Mouse (Mus musculus): ENCODE measurements at regions not wholly inside any gene's neighbourhood (a gene's known extent, or its start where the extent isn't known, plus 50 kb on each side); places are given as distances from the start of the nearest gene placed in this dataset.

DNA sequence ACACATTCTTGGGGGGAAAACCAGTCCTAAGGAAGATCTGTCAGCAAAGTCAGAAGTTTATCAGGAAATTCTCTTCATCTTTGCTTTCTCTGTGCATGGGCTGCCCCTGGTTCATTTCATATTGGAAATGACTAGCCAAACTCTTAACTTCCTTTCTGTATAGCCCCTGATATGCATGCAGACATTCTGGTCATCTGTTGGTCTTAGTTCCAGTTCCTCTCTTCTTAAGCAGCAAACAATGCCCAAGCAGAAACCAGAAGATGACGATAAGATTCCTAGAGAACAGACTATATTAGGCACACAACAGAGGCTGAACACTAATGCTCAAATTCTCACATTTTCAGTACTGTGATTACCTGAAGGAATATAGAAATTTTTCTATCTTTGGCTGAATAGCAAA lies 176.0 kb downstream of the Arl4a start:
- Histone ChIP-seq H3K4me3 (ENCODE audit: insufficient read depth in 1 of 2, low read depth in 2 of 2, low read length in 2 of 2) (no peak overlapping the region), H3K27me3 (ENCODE audit: control insufficient read depth, insufficient read depth, low read length) (no peaks in the 10 kb centered on the region), H3K9me3 (ENCODE audit: control insufficient read depth, low read length) (no peaks in the 10 kb centered on the region), H3K36me3 (replicated peaks; ENCODE audit: control insufficient read depth, insufficient read depth, low read depth) (no peaks in the 10 kb centered on the region), H3K27ac (no peak overlapping the region), H3K4me1 (replicated peaks; ENCODE audit: control insufficient read depth in 2 of 2, insufficient read depth in 2 of 2, low read length in 1 of 2) (no peaks in the 10 kb centered on the region), H3K4me2 (ENCODE audit: low read depth) (no peak overlapping the region), H3K9ac (replicated peaks) (no peak overlapping the region)
- whole genome bisulfite sequencing (ENCODE audit: insufficient replicate concordance): 38% methylated on average over 1 of the region's 1 CpGs
- no peak for ATAC-seq (ENCODE audit: insufficient read depth)
- TF ChIP-seq CTCF (IDR thresholded peaks at IDR 0.05; ENCODE audit: low read depth) (no peak), EP300 (IDR thresholded peaks at IDR 0.05; ENCODE audit: low read depth) (no peak)
- no peak for DNase-seq (ENCODE audit: low read depth in 3 of 3, low spot score in 3 of 3)

DNA sequence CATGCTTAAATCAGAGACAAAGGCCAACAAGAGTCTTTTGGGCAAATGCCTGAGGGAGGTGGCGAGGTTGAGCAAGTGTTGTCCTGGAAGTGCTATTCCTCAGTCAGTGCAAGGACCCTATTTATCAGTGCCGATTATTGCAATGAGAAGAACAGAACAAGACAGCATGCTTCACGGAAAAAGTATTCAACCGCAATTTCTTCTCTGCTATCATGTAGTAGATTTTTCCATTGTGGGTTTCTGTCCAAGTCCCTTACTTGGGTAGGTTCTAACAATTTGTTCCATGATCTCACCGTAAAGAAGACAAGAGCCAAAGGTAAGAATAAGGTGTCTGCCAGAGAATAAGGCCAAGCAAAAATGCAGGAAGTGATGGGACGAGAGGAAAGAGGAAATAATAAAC lies 186.2 kb downstream of the Arl4a start:
- no peaks in the 10 kb centered on the region for H3K36me3 ChIP-seq (replicated peaks; ENCODE audit: control insufficient read depth, insufficient read depth, low read depth)
- H3K4me2 ChIP-seq (ENCODE audit: low read depth): no peak overlapping the region
- ATAC-seq (ENCODE audit: insufficient read depth) (no peak), DNase-seq (ENCODE audit: low read depth in 3 of 3, low spot score in 3 of 3) (no peak)
- no peaks in the 10 kb centered on the region for H3K9me3 ChIP-seq (ENCODE audit: control insufficient read depth, low read length)
- 50% methylated on average over 6 of the region's 6 CpGs for WGBS (ENCODE audit: insufficient replicate concordance)
- no peaks in the 10 kb centered on the region for H3K27me3 ChIP-seq (ENCODE audit: control insufficient read depth, insufficient read depth, low read length)
- no peak overlapping the region for H3K4me3 ChIP-seq (ENCODE audit: insufficient read depth in 1 of 2, low read depth in 2 of 2, low read length in 2 of 2)
- H3K27ac ChIP-seq: no peak overlapping the region
- TF ChIP-seq EP300 (IDR thresholded peaks at IDR 0.05; ENCODE audit: low read depth) (no peak), CTCF (IDR thresholded peaks at IDR 0.05; ENCODE audit: low read depth) (no peak)
- no peaks in the 10 kb centered on the region for H3K4me1 ChIP-seq (replicated peaks; ENCODE audit: control insufficient read depth in 2 of 2, insufficient read depth in 2 of 2, low read length in 1 of 2)
- H3K9ac ChIP-seq (replicated peaks): no peak overlapping the region

DNA sequence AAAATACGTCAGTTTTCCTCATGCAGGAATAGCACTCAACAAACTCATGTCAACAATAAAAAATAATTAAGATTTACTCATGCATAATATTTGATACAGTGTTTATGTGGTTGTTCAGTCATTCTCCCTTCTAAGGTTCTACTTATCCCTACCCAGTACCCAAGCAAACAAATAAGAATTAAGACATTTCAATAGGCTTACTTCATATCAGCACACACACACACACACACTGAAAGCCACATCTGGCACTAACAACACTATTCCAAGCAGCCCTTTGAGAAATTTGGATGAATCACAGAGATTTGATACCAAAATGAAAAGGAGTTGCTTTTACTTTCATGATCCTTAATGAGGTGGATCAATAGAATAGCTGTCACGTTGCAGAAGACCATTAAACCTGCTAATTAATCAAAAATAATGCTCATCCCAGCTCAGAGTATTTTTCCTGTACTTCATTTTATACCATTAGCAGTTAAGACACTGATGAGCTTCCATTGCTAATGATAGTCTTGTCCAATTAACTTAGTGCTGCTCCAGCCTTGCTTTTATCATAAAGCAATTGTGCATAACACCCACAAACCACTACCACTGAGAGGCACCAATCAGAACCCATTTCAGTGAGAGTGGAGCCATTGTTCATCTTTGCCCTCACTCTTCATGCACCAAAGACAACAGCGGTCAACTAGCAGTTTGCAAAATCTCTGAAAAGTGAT lies 188.3 kb downstream of the Arl4a start:
- Histone ChIP-seq H3K4me3 (ENCODE audit: insufficient read depth in 1 of 2, low read depth in 2 of 2, low read length in 2 of 2) (no peak overlapping the region), H3K27me3 (ENCODE audit: control insufficient read depth, insufficient read depth, low read length) (no peaks in the 10 kb centered on the region), H3K36me3 (replicated peaks; ENCODE audit: control insufficient read depth, insufficient read depth, low read depth) (no peaks in the 10 kb centered on the region), H3K27ac (no peak overlapping the region), H3K9ac (replicated peaks) (no peak overlapping the region), H3K9me3 (ENCODE audit: control insufficient read depth, low read length) (no peaks in the 10 kb centered on the region), H3K4me1 (replicated peaks; ENCODE audit: control insufficient read depth in 2 of 2, insufficient read depth in 2 of 2, low read length in 1 of 2) (no peaks in the 10 kb centered on the region), H3K4me2 (ENCODE audit: low read depth) (no peak overlapping the region)
- WGBS (ENCODE audit: insufficient replicate concordance): 55% methylated on average over 3 of the region's 3 CpGs
- ATAC-seq (ENCODE audit: insufficient read depth) (no peak), DNase-seq (ENCODE audit: low read depth in 3 of 3, low spot score in 3 of 3) (no peak)
- TF ChIP-seq EP300 (IDR thresholded peaks at IDR 0.05; ENCODE audit: low read depth) (no peak), CTCF (IDR thresholded peaks at IDR 0.05; ENCODE audit: low read depth) (no peak)

DNA sequence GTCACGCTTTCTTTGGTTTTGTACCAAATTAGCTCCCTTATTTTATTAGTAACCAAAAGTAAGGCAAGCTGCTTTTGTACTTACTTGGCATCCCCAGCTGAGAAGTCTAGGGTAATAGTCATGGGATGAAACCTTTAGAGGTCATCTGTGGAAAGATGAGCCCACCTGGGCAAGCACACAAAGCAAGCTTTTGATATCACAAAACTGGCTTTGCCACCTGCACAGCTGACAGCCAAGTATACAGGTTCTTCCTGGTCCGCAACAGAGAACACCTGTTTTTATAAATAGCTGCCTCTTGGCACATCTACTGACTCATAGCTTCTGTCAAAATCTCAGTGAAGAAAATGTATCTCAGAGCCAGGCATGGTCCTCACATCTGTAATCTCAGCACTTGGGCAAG lies 197.2 kb downstream of the Arl4a start:
- Histone ChIP-seq H3K27me3 (ENCODE audit: control insufficient read depth, insufficient read depth, low read length) (no peaks in the 10 kb centered on the region), H3K9me3 (ENCODE audit: control insufficient read depth, low read length) (no peaks in the 10 kb centered on the region), H3K4me2 (ENCODE audit: low read depth) (no peak overlapping the region), H3K9ac (replicated peaks) (no peak overlapping the region), H3K36me3 (replicated peaks; ENCODE audit: control insufficient read depth, insufficient read depth, low read depth) (no peaks in the 10 kb centered on the region), H3K4me3 (ENCODE audit: insufficient read depth in 1 of 2, low read depth in 2 of 2, low read length in 2 of 2) (no peak overlapping the region), H3K4me1 (replicated peaks; ENCODE audit: control insufficient read depth in 2 of 2, insufficient read depth in 2 of 2, low read length in 1 of 2) (no peaks in the 10 kb centered on the region), H3K27ac (no peak overlapping the region)
- TF ChIP-seq CTCF (IDR thresholded peaks at IDR 0.05; ENCODE audit: low read depth) (no peak), EP300 (IDR thresholded peaks at IDR 0.05; ENCODE audit: low read depth) (no peak)
- DNase-seq (ENCODE audit: low read depth in 3 of 3, low spot score in 3 of 3) (no peak), ATAC-seq (ENCODE audit: insufficient read depth) (no peak)
- 66% methylated on average over 2 of the region's 2 CpGs for WGBS (ENCODE audit: insufficient replicate concordance)

DNA sequence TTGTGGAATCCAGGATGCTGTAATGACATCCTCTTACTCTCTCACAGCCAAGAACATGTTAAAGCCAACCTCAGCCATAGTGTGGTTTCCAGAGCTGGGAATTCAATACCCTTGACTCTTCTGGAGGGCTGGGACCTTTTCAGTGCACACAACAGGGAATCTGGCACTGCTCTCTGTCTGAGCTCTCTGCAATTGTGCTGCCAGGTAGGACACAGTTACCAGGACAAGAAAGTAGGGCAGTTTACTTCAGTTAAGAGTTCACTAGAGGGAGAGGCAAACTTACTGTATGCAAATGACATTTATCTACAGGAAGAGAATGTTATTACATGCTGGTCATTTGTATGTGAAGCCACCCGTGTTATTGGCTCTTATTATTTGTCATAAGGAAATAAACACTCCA lies 197.6 kb downstream of the Arl4a start:
- TF ChIP-seq CTCF (IDR thresholded peaks at IDR 0.05; ENCODE audit: low read depth) (no peak), EP300 (IDR thresholded peaks at IDR 0.05; ENCODE audit: low read depth) (no peak)
- WGBS (ENCODE audit: insufficient replicate concordance): 36% methylated on average over 1 of the region's 1 CpGs
- Histone ChIP-seq H3K9ac (replicated peaks) (no peak overlapping the region), H3K36me3 (replicated peaks; ENCODE audit: control insufficient read depth, insufficient read depth, low read depth) (no peaks in the 10 kb centered on the region), H3K4me2 (ENCODE audit: low read depth) (no peak overlapping the region), H3K4me1 (replicated peaks; ENCODE audit: control insufficient read depth in 2 of 2, insufficient read depth in 2 of 2, low read length in 1 of 2) (no peaks in the 10 kb centered on the region), H3K9me3 (ENCODE audit: control insufficient read depth, low read length) (no peaks in the 10 kb centered on the region), H3K27ac (no peak overlapping the region), H3K27me3 (ENCODE audit: control insufficient read depth, insufficient read depth, low read length) (no peaks in the 10 kb centered on the region), H3K4me3 (ENCODE audit: insufficient read depth in 1 of 2, low read depth in 2 of 2, low read length in 2 of 2) (no peak overlapping the region)
- ATAC-seq (ENCODE audit: insufficient read depth): no peak
- no peak for DNase-seq (ENCODE audit: low read depth in 3 of 3, low spot score in 3 of 3)
